Mouse (Mus musculus) testis, adult 2 months (tissue): ENCODE measurements around the gene Ccdc83. TPM values are rescaled to one million over a fixed set of nuclear protein-coding genes. Genes with fewer than 3 reads are reported as not detected.

Experiments used
- H3K27ac ChIP-seq: fragments of 200-500 bp; 2 replicates; pipeline ENCODE4 v1.5.1; 2012; ENCODE audit warnings: low read depth, low read length; ENCODE audit not compliant: control insufficient read depth, insufficient read depth
- H3K27me3 ChIP-seq: fragments of 200-500 bp; 2 replicates; pipeline ENCODE4 v1.6.1; 2012; ENCODE audit warnings: mild to moderate bottlenecking, low read length, moderate library complexity; ENCODE audit not compliant: control insufficient read depth, insufficient read depth
- H3K36me3 ChIP-seq: fragments of 200-500 bp; 2 replicates; pipeline ENCODE4 v1.6.1; 2012; ENCODE audit warnings: mild to moderate bottlenecking, low read length; ENCODE audit not compliant: control insufficient read depth, insufficient read depth
- H3K4me1 ChIP-seq: fragments of 200-500 bp; 2 replicates; pipeline ENCODE4 v1.6.1; 2012; ENCODE audit warnings: low read length; ENCODE audit not compliant: control insufficient read depth, insufficient read depth
- H3K4me3 ChIP-seq: fragments of 200-500 bp; 2 replicates; pipeline ENCODE4 v1.5.1; 2012; ENCODE audit warnings: low read depth, mild to moderate bottlenecking, low read length, moderate library complexity, mixed read lengths; ENCODE audit not compliant: control insufficient read depth
- CTCF ChIP-seq: fragments of 200-500 bp; IDR thresholded peaks from 2 replicates; pipeline ENCODE4 v1.5.1; 2012; ENCODE audit warnings: low read depth, mild to moderate bottlenecking, inconsistent platforms, low read length, moderate library complexity; ENCODE audit not compliant: control insufficient read depth, insufficient read depth, insufficient replicate concordance
- POLR2A ChIP-seq: fragments of 200-500 bp; IDR thresholded peaks from 2 replicates; pipeline ENCODE4 v1.6.1; 2012; ENCODE audit warnings: low read depth, mild to moderate bottlenecking, inconsistent platforms, low read length, moderate library complexity; ENCODE audit not compliant: control insufficient read depth
- polyA plus RNA-seq: library from polyadenylated mRNA; depleted of rRNA; stranded (reverse); fragments of >200 nt; gene quantifications from 2 replicates; pipeline ENCODE4 v1.2.3, GENCODE M21; 2012; rRNA removed

The Ccdc83 gene
- polyA plus RNA-seq, 1 experiment, result 24.6 TPM

DNA sequence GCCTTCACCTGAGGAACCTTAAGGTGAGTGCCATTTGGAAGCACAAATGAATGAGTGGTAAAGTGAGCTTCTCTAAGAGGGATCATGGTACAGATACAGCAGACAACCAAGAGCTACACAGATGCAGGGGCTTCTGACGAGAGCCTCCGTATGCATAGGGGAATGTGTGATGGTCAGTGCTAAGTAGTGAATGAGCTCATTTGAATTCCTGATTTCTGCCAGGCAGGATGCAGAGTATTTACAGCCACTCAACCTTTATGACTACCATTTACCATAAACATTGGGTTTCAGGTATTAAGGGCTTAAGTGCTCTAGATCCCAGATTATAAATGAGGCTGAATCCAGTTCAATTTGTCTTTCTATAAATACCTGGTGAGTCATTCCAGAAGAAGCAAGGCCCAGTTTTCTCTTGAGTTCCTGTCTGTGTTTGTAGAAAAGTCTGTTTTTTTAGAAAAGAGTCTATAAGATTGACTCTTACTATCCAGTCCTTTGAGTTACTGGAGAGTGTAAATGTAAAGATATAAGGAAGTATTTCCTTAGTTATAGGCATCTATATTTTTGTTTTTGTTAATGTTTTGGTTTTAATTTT lies 63.6 kb downstream of the Ccdc83 start:
- TF ChIP-seq POLR2A, result no peak
- no peak for TF ChIP-seq CTCF
- H3K4me1 ChIP-seq, result no peaks in the 10 kb centered on the region
- H3K27me3 ChIP-seq, result no peaks in the 10 kb centered on the region
- H3K36me3 ChIP-seq, result no peaks in the 10 kb centered on the region
- no peak overlapping the region for H3K27ac ChIP-seq
- no peak overlapping the region for H3K4me3 ChIP-seq

DNA sequence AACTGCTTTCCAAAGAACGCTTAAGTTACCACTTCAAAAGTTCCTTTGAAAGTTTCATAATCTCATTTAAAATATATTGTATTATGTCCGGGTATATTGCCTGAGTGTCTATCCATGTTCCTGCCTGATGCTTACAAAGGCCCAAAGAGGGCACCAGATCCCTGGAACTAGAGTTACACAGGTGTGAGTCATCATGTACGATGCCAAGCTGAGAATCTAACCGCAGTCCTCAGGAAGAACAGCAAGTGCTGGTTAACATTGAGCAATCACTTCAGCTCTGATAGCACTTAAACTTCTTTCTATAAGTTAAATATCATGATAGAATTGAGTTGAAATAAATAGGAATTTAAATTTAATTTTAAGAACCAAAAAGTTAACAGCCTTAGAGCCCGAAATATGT lies 65.3 kb downstream of the Ccdc83 start:
- Histone ChIP-seq H3K4me3 (no peak overlapping the region), H3K27me3 (no peaks in the 10 kb centered on the region), H3K4me1 (no peaks in the 10 kb centered on the region), H3K36me3 (no peaks in the 10 kb centered on the region), H3K27ac (no peak overlapping the region)
- no peak for TF ChIP-seq CTCF
- TF ChIP-seq POLR2A, result no peak

DNA sequence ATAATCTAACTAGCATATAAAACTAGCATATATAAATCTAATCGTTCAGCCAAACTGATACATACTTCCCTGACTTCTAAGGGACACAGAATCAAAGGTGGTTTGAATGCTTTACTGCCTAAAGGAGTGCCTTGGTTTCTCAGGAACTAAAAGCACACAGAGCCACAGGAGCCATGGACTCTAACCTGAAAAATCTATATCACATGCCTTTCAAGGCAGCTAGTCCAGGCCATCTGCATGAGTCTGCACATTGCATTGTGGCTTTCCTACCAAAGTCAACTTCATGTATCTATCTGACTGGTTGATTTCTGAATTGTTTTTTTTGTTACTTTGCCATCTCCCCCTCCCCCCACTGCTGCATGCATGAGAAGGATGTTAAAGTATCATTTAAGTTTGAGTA lies 84.9 kb downstream of the Ccdc83 start:
- H3K27me3 ChIP-seq, result no peaks in the 10 kb centered on the region
- no peak overlapping the region for H3K4me3 ChIP-seq
- no peak overlapping the region for H3K27ac ChIP-seq
- no peaks in the 10 kb centered on the region; the same call in 1 of the 2 replicates for H3K36me3 ChIP-seq
- TF ChIP-seq POLR2A, result no peak
- TF ChIP-seq CTCF, result no peak
- H3K4me1 ChIP-seq, result no peaks in the 10 kb centered on the region

DNA sequence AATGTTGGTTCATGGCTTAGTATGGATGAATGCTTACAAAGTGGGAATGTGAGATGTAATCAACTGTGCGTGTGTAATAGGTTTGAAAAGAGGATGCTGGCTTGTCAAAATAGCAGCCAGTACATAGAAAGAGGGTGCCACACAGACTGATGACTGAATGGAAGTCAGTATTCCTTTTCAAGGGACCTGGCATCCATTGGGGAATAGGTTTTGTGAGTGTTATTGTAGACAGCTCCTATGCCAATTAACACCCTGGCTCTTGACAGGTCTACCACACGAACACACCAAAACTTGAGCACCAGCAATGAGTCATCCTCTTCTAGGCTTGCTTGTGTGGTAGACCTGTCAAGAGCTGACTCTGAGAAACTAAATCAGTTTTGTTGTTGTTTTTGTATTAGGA lies 90.0 kb downstream of the Ccdc83 start:
- Histone ChIP-seq H3K27ac (no peak overlapping the region), H3K27me3 (no peaks in the 10 kb centered on the region), H3K36me3 (no peaks in the 10 kb centered on the region; the same call in 1 of the 2 replicates), H3K4me1 (no peaks in the 10 kb centered on the region), H3K4me3 (no peak overlapping the region)
- TF ChIP-seq POLR2A (no peak), CTCF (no peak)

Other genes with a start within 250 kb of the Ccdc83 start
- 79.7 and 84.5 TPM in 2 replicates for gene Picalm, start 135.6 kb downstream of the Ccdc83 start, polyA plus RNA-seq
- 1.2 and 1.7 TPM in 2 replicates for gene Sytl2, start 36.5 kb upstream of the Ccdc83 start, polyA plus RNA-seq
- gene Ccdc89, start 160.8 kb upstream of the Ccdc83 start, polyA plus RNA-seq, result 68.5 and 74.4 TPM in 2 replicates
- 21.7 and 24.6 TPM in 2 replicates for gene Crebzf, start 177.0 kb upstream of the Ccdc83 start, polyA plus RNA-seq
- gene Tmem126a, start 191.5 kb upstream of the Ccdc83 start, polyA plus RNA-seq, result 13.5 and 16.1 TPM in 2 replicates
- 1.5 and 1.7 TPM in 2 replicates for gene Tmem126b, start 210.2 kb upstream of the Ccdc83 start, polyA plus RNA-seq
- gene Dlg2, start 210.9 kb upstream of the Ccdc83 start, polyA plus RNA-seq, result 13.3 and 14.1 TPM in 2 replicates